In the genomic region with DNA sequence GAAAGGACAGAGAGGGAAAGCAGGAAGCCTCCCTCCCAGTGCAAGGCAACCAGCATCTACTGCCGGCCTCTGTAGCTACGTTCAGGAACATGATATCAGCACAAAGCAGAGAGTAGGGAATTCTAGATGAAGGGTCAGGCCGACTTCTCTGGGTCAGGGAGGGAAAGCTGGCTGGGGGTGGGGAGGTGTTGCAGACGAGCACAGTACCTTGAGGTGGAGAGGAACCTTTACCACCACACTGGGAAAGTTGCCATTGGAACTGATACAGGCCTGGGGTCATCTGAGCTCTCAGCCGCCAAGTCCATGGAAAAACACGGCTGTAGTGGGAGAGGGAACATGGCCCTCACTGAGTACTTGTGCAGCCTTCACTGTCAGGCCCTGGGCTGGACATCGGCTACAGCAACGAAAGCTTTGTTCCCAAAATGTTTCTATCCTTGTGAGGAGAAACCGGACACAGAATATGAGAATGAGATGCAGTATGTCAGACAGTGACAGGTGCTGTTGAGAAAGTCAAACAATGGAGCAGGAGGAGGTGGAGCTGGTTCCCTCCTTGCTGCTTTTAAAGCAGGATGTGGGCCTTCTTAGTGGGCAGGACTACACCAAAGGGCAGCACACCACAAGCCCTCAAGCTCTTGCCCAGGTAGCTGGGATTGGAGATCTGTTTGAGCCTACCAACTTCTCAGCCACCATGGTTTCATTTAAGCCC, we compare ENCODE assay signal across 10 mouse cellular contexts. TPM values are rescaled to one million over a fixed set of nuclear protein-coding genes. Genes with fewer than 3 reads are reported as not detected.
DNase-seq lines count a peak whose midpoint lies in the region; ATAC-seq lines count a peak whose summit lies in the region.
"Had no signal": no experiment of that assay in that cellular context is flagged by ENCODE, and none has a peak within 500 bp of the region (broad histone marks: within the 10 kb centered on the region; RNA-seq: fewer than 3 reads in every experiment).

No protein-coding gene starts in this region.

- H3K36me3 ChIP-seq in hindbrain, embryonic 11.5 days (ENCODE audit: control insufficient read depth, insufficient read depth, low read length): no peaks in the 10 kb centered on the region
- no peaks in the 10 kb centered on the region for H3K36me3 ChIP-seq in hindbrain, embryonic 16.5 days (ENCODE audit: control insufficient read depth, insufficient read depth, low read length)
- H3K36me3 ChIP-seq in embryonic facial prominence, embryonic 14.5 days (ENCODE audit: control insufficient read depth, insufficient read depth, low read length): no peaks in the 10 kb centered on the region
- H3K36me3 ChIP-seq in heart, embryonic 16.5 days (ENCODE audit: control insufficient read depth, insufficient read depth): no peaks in the 10 kb centered on the region
- H3K36me3 ChIP-seq in liver, embryonic 12.5 days: peaks cover 1% of the 10 kb centered on the region; the same call in 1 of the 2 replicates
- H3K36me3 ChIP-seq: forebrain, embryonic 12.5 days had no signal

- H3K4me3 ChIP-seq in hindbrain, embryonic 11.5 days (ENCODE audit: low read depth, low read length): no peak overlapping the region
- H3K4me3 ChIP-seq in hindbrain, embryonic 16.5 days (ENCODE audit: low read length): no peak overlapping the region
- no peak overlapping the region for H3K4me3 ChIP-seq in embryonic facial prominence, embryonic 14.5 days (ENCODE audit: low read depth, low read length)
- no peak overlapping the region for H3K4me3 ChIP-seq in heart, embryonic 16.5 days (ENCODE audit: low read length)
- no peak overlapping the region for H3K4me3 ChIP-seq in liver, embryonic 12.5 days
- H3K4me3 ChIP-seq: forebrain, embryonic 12.5 days had no signal

- 79% methylated on average over 9 of the region's 9 CpGs for WGBS in hindbrain, embryonic 11.5 days
- 84% methylated on average over 9 of the region's 9 CpGs for WGBS in hindbrain, embryonic 16.5 days
- whole genome bisulfite sequencing in embryonic facial prominence, embryonic 14.5 days: 64% methylated on average over 9 of the region's 9 CpGs
- 37% methylated on average over 9 of the region's 9 CpGs for WGBS in heart, embryonic 16.5 days
- 69% methylated on average over 9 of the region's 9 CpGs for WGBS in liver, embryonic 12.5 days (ENCODE audit: insufficient replicate concordance)

- H3K9me3 ChIP-seq in hindbrain, embryonic 11.5 days (ENCODE audit: control insufficient read depth, low read length): no peaks in the 10 kb centered on the region
- H3K9me3 ChIP-seq in hindbrain, embryonic 16.5 days (ENCODE audit: control insufficient read depth, low read length): no peaks in the 10 kb centered on the region
- H3K9me3 ChIP-seq in embryonic facial prominence, embryonic 14.5 days (ENCODE audit: control insufficient read depth, low read length): no peaks in the 10 kb centered on the region
- no peaks in the 10 kb centered on the region for H3K9me3 ChIP-seq in heart, embryonic 16.5 days (replicated peaks; ENCODE audit: control insufficient read depth, low read length)
- H3K9me3 ChIP-seq in liver, embryonic 12.5 days (replicated peaks): no peaks in the 10 kb centered on the region
- H3K9me3 ChIP-seq: forebrain, embryonic 12.5 days had no signal

- no peak overlapping the region for H3K4me2 ChIP-seq in hindbrain, embryonic 11.5 days (replicated peaks; ENCODE audit: low read depth, low read length)
- no peak overlapping the region for H3K4me2 ChIP-seq in hindbrain, embryonic 16.5 days (ENCODE audit: low read length)
- no peak overlapping the region for H3K4me2 ChIP-seq in embryonic facial prominence, embryonic 14.5 days (ENCODE audit: low read depth, low read length)
- H3K4me2 ChIP-seq in heart, embryonic 16.5 days (ENCODE audit: low read depth, low read length): no peak overlapping the region
- H3K4me2 ChIP-seq in liver, embryonic 12.5 days: no peak overlapping the region
- H3K4me2 ChIP-seq: forebrain, embryonic 12.5 days; midbrain, embryonic 11.5 days had no signal

- H3K4me1 ChIP-seq in hindbrain, embryonic 11.5 days (replicated peaks; ENCODE audit: control insufficient read depth, insufficient read depth, low read length): no peaks in the 10 kb centered on the region; the same call in 1 of the 2 replicates
- peaks cover 13% of the 10 kb centered on the region for H3K4me1 ChIP-seq in hindbrain, embryonic 16.5 days (ENCODE audit: control insufficient read depth, insufficient read depth, low read depth, low read length)
- peaks cover 31% of the 10 kb centered on the region for H3K4me1 ChIP-seq in embryonic facial prominence, embryonic 14.5 days (ENCODE audit: control insufficient read depth, insufficient read depth, low read length)
- H3K4me1 ChIP-seq in heart, embryonic 16.5 days (ENCODE audit: control insufficient read depth, insufficient read depth, low read length): peaks cover 57% of the 10 kb centered on the region
- H3K4me1 ChIP-seq in liver, embryonic 12.5 days: peaks cover 72% of the 10 kb centered on the region

- no peaks in the 10 kb centered on the region for H3K27me3 ChIP-seq in hindbrain, embryonic 11.5 days (ENCODE audit: control insufficient read depth, insufficient read depth, low read length)
- no peaks in the 10 kb centered on the region for H3K27me3 ChIP-seq in hindbrain, embryonic 16.5 days (replicated peaks; ENCODE audit: control insufficient read depth, insufficient read depth, low read length)
- H3K27me3 ChIP-seq in embryonic facial prominence, embryonic 14.5 days (replicated peaks; ENCODE audit: control insufficient read depth, insufficient read depth, low read length): no peaks in the 10 kb centered on the region
- H3K27me3 ChIP-seq in heart, embryonic 16.5 days (ENCODE audit: control insufficient read depth, insufficient read depth, low read length): no peaks in the 10 kb centered on the region
- no peaks in the 10 kb centered on the region for H3K27me3 ChIP-seq in liver, embryonic 12.5 days (replicated peaks)
- H3K27me3 ChIP-seq: forebrain, embryonic 12.5 days had no signal

- H3K27ac ChIP-seq in hindbrain, embryonic 11.5 days (ENCODE audit: low read depth, low read length): 0 out of 2 replicates have a peak overlapping the region, but pooled peaks have one; percentile 12
- no peak overlapping the region for H3K27ac ChIP-seq in hindbrain, embryonic 16.5 days (ENCODE audit: low read depth, low read length)
- H3K27ac ChIP-seq in embryonic facial prominence, embryonic 14.5 days (replicated peaks; ENCODE audit: low read depth, low read length): peak overlapping the region; percentile 24; the same call in 1 of the 2 replicates
- H3K27ac ChIP-seq in heart, embryonic 16.5 days (ENCODE audit: low read length): peak overlapping the region; percentile 83
- peak overlapping the region; percentile 50; the same call in 1 of the 2 replicates for H3K27ac ChIP-seq in liver, embryonic 12.5 days
- H3K27ac ChIP-seq: forebrain, embryonic 12.5 days had no signal

- no peak for DNase-seq in hindbrain, embryonic 11.5 days (ENCODE audit: low spot score)
- no peak for DNase-seq in embryonic facial prominence, embryonic 14.5 days (ENCODE audit: low spot score)
- no peak for DNase-seq in layer of hippocampus, adult 9-10 months (ENCODE audit: low spot score)
- no peak for DNase-seq in layer of hippocampus, adult 11-12 months (ENCODE audit: low spot score)
- no peak for DNase-seq in adrenal gland, postnatal 4 days (ENCODE audit: low spot score in 2 of 2)

- ATAC-seq in hindbrain, embryonic 11.5 days (ENCODE audit: low FRiP score): no peak
- no peak for ATAC-seq in hindbrain, embryonic 16.5 days
- ATAC-seq in embryonic facial prominence, embryonic 14.5 days (ENCODE audit: low read depth): no peak
- ATAC-seq in heart, embryonic 16.5 days (replicated peaks; ENCODE audit: extremely low read depth, insufficient read depth, low FRiP score): no peak
- no peak for ATAC-seq in liver, embryonic 12.5 days

- no peak overlapping the region for H3K9ac ChIP-seq in hindbrain, embryonic 11.5 days (ENCODE audit: low read depth, low read length)
- no peak overlapping the region for H3K9ac ChIP-seq in hindbrain, embryonic 16.5 days (ENCODE audit: low read depth, low read length)
- no peak overlapping the region; the same call in 1 of the 2 replicates for H3K9ac ChIP-seq in embryonic facial prominence, embryonic 14.5 days (ENCODE audit: low read depth, low read length)
- peak overlapping the region; percentile 24; the same call in 1 of the 2 replicates for H3K9ac ChIP-seq in heart, embryonic 16.5 days (ENCODE audit: low read length)
- H3K9ac ChIP-seq in liver, embryonic 12.5 days: no peak overlapping the region
- H3K9ac ChIP-seq: forebrain, embryonic 12.5 days had no signal

RNA-seq across cellular contexts. Expression of gene C87436, which starts 37.4 kb away (rescaled TPM):
- 24.4 and 25.6 TPM in 2 replicates for polyA plus RNA-seq in hindbrain, embryonic 11.5 days (2014; fragmentation: Nextera tagmentation; extraction: Ambion mirVana)
- polyA plus RNA-seq in hindbrain, embryonic 16.5 days (2015; fragmentation: Nextera tagmentation; extraction: Ambion mirVana): 21.4 and 22.9 TPM in 2 replicates
- polyA plus RNA-seq in embryonic facial prominence, embryonic 14.5 days (2014; fragmentation: Nextera tagmentation; extraction: Ambion mirVana): 22.7 and 23.9 TPM in 2 replicates
- polyA plus RNA-seq in heart, embryonic 16.5 days (2015; fragmentation: Nextera tagmentation; extraction: Ambion mirVana): 18.5 and 20.1 TPM in 2 replicates
- polyA plus RNA-seq in liver, embryonic 12.5 days (2016; fragmentation: Nextera tagmentation; extraction: Ambion mirVana): 17.9 and 18.8 TPM in 2 replicates
- 10 to 100 TPM; 17.6 to 19.1 TPM for total RNA-seq in adrenal gland, postnatal 4 days (2021)

RNA-seq across cellular contexts. Expression of gene Gm44790, which starts 49.2 kb away (rescaled TPM):
- not detected in 2 replicates for polyA plus RNA-seq in hindbrain, embryonic 11.5 days (2014; fragmentation: Nextera tagmentation; extraction: Ambion mirVana)
- polyA plus RNA-seq in hindbrain, embryonic 16.5 days (2015; fragmentation: Nextera tagmentation; extraction: Ambion mirVana): not detected in 2 replicates
- polyA plus RNA-seq in embryonic facial prominence, embryonic 14.5 days (2014; fragmentation: Nextera tagmentation; extraction: Ambion mirVana): not detected in 2 replicates
- polyA plus RNA-seq in heart, embryonic 16.5 days (2015; fragmentation: Nextera tagmentation; extraction: Ambion mirVana): 0.46 and 0.47 TPM in 2 replicates
- not detected in 2 replicates for polyA plus RNA-seq in liver, embryonic 12.5 days (2016; fragmentation: Nextera tagmentation; extraction: Ambion mirVana)
- total RNA-seq in adrenal gland, postnatal 4 days (2021): 1 to 10 TPM in 1 of 2 experiments, not detected in 1; 2.1 TPM
- polyA plus RNA-seq: forebrain, embryonic 12.5 days; midbrain, embryonic 11.5 days had no signal

RNA-seq across cellular contexts. Expression of gene Pcbp1, which starts 50.5 kb away (rescaled TPM):
- polyA plus RNA-seq in hindbrain, embryonic 11.5 days (2014; fragmentation: Nextera tagmentation; extraction: Ambion mirVana): 382 and 432 TPM in 2 replicates
- 123 and 163 TPM in 2 replicates for polyA plus RNA-seq in hindbrain, embryonic 16.5 days (2015; fragmentation: Nextera tagmentation; extraction: Ambion mirVana)
- 397 and 402 TPM in 2 replicates for polyA plus RNA-seq in embryonic facial prominence, embryonic 14.5 days (2014; fragmentation: Nextera tagmentation; extraction: Ambion mirVana)
- polyA plus RNA-seq in heart, embryonic 16.5 days (2015; fragmentation: Nextera tagmentation; extraction: Ambion mirVana): 149 and 264 TPM in 2 replicates
- polyA plus RNA-seq in liver, embryonic 12.5 days (2016; fragmentation: Nextera tagmentation; extraction: Ambion mirVana): 465 and 466 TPM in 2 replicates
- 100 to 1,000 TPM; 273 to 288 TPM for total RNA-seq in adrenal gland, postnatal 4 days (2021)
